Mouse (Mus musculus): ENCODE results near the gene Pole4. TPM values are rescaled to one million over a fixed set of nuclear protein-coding genes. Genes with fewer than 3 reads are reported as not detected.

Gene Pole4
- 86.6 and 97.1 TPM in 2 replicates for polyA plus RNA-seq (2014; fragmentation: Nextera tagmentation; extraction: Ambion mirVana)

DNA sequence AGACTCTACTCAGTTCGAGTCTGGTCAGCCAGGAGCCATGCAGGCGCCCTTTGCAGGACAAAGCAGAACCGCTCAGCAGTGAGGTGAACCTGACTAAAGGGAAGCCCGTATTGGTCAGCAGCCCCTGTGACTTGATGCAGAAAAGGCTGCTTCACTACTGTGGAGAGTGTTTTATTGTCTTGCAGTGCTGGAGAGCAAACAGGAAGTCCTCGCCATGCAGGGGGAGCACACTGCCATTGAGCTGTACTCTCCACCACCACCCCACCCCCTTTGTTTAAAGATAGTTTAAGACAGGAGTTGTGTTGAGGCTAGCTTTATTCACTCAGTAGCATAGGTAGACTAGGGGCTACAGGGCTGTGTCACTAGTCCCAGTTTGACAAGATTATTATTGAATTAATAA, at the start of gene Pole4:
TSS of gene Pole4 (minus strand) at position 145 of the 400 bp plus-strand sequence.
- Histone ChIP-seq H3K27me3 (ENCODE audit: control insufficient read depth, insufficient read depth, low read length) (no peaks in the 10 kb centered on the region), H3K36me3 (ENCODE audit: control insufficient read depth, insufficient read depth, low read length) (no peaks in the 10 kb centered on the region), H3K4me1 (ENCODE audit: control insufficient read depth in 2 of 2, insufficient read depth in 2 of 2, low read length in 2 of 2) (no peaks in the 10 kb centered on the region), H3K9ac (ENCODE audit: low read length) (no peak within 1 kb of the TSS), H3K9me3 (ENCODE audit: control insufficient read depth, low read length) (no peaks in the 10 kb centered on the region), H3K4me2 (ENCODE audit: low read length) (no peak within 1 kb of the TSS), H3K4me3 (ENCODE audit: control insufficient read depth in 1 of 2, insufficient read depth in 1 of 2, low read depth in 1 of 2, low read length in 2 of 2) (no peak within 1 kb of the TSS), H3K27ac (replicated peaks in 1 of 2; ENCODE audit: control insufficient read depth in 1 of 2, insufficient read depth in 1 of 2, low read depth in 2 of 2, low read length in 2 of 2) (no peak within 1 kb of the TSS)
- WGBS, result 80% methylated on average over 5 of the region's 5 CpGs
- ATAC-seq (ENCODE audit: insufficient number of reproducible peaks, insufficient read depth, low FRiP score, low read depth), result no peak

DNA sequence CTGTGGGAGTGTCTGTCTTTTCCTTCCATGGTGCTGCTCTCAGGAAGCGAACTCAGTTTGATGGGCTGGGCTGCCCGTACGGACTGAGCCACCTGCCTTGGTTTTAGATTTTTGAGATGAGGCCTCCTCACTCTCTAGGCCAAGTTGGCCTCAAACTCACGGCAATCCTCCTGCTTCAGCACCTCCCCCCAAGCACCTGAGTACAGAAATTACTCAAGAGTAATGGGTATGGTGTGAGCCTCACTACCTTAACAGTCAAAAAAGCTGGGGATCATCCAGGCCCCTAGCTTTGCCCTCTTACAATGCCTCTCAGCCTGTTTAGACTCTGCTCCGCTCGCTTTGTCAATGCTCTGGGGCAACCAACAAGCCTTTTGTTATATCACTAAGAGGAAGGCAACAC, 49.6 kb upstream of the Pole4 start:
- Histone ChIP-seq H3K27ac (replicated peaks in 1 of 2; ENCODE audit: control insufficient read depth in 1 of 2, insufficient read depth in 1 of 2, low read depth in 2 of 2, low read length in 2 of 2) (peak overlapping the region; percentile 83 to 89), H3K4me1 (ENCODE audit: control insufficient read depth in 2 of 2, insufficient read depth in 2 of 2, low read length in 2 of 2) (peaks cover 48 to 75% of the 10 kb centered on the region in 2 experiments), H3K4me2 (ENCODE audit: low read length) (no peak overlapping the region), H3K27me3 (ENCODE audit: control insufficient read depth, insufficient read depth, low read length) (no peaks in the 10 kb centered on the region), H3K36me3 (ENCODE audit: control insufficient read depth, insufficient read depth, low read length) (peaks cover 13% of the 10 kb centered on the region; the same call in 1 of the 2 replicates), H3K4me3 (ENCODE audit: control insufficient read depth in 1 of 2, insufficient read depth in 1 of 2, low read depth in 1 of 2, low read length in 2 of 2) (no peak overlapping the region), H3K9me3 (ENCODE audit: control insufficient read depth, low read length) (no peaks in the 10 kb centered on the region), H3K9ac (ENCODE audit: low read length) (no peak overlapping the region)
- 88% methylated on average over 6 of the region's 6 CpGs for WGBS
- no peak for ATAC-seq (ENCODE audit: insufficient number of reproducible peaks, insufficient read depth, low FRiP score, low read depth)

DNA sequence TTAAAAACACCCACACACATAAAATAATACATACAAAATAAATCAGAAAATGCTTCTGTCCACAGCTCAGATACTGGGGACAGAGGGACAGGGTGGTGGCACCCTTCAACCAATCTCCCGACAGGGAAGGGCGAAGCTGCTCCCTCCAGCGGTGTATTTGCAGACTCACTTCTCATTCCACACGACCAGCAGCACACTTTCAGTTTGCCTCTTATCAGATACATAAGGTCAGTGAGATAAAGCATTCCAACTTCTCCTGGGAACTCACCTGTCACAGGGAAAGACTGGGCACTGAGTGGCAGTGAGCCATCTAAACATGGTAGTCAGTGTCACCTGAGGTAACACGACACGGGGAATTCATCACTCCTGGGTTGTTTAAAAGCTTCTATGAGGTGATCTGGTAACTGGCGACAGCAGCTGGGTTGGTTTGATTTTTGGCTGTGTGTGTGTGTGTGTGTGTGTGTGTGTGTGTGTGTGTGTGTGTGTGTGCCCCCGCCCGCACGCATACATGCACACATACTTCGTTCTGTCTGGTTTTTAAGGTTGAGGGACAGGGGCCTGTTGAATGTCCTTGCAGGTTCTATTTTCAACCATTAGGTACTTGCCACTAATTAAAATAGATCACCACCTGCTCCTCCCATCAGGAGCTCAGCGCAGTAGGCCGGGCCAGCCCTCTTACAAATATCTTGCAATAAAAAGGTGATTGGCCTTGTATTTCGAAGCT, 48.6 kb upstream of the Pole4 start:
- H3K27me3 ChIP-seq (ENCODE audit: control insufficient read depth, insufficient read depth, low read length), result no peaks in the 10 kb centered on the region
- no peak for ATAC-seq (ENCODE audit: insufficient number of reproducible peaks, insufficient read depth, low FRiP score, low read depth)
- H3K9me3 ChIP-seq (ENCODE audit: control insufficient read depth, low read length), result no peaks in the 10 kb centered on the region
- peaks cover 46 to 73% of the 10 kb centered on the region in 2 experiments for H3K4me1 ChIP-seq (ENCODE audit: control insufficient read depth in 2 of 2, insufficient read depth in 2 of 2, low read length in 2 of 2)
- peaks cover 8% of the 10 kb centered on the region for H3K36me3 ChIP-seq (ENCODE audit: control insufficient read depth, insufficient read depth, low read length)
- H3K4me2 ChIP-seq (ENCODE audit: low read length), result peak overlapping the region; percentile 46
- peak overlapping the region; percentile 51; the same call in 1 of the 2 replicates for H3K9ac ChIP-seq (ENCODE audit: low read length)
- no peak overlapping the region for H3K4me3 ChIP-seq (ENCODE audit: control insufficient read depth in 1 of 2, insufficient read depth in 1 of 2, low read depth in 1 of 2, low read length in 2 of 2)
- H3K27ac ChIP-seq (replicated peaks in 1 of 2; ENCODE audit: control insufficient read depth in 1 of 2, insufficient read depth in 1 of 2, low read depth in 2 of 2, low read length in 2 of 2), result peak overlapping the region; percentile 83 to 89
- WGBS, result 36% methylated on average over 14 of the region's 14 CpGs

DNA sequence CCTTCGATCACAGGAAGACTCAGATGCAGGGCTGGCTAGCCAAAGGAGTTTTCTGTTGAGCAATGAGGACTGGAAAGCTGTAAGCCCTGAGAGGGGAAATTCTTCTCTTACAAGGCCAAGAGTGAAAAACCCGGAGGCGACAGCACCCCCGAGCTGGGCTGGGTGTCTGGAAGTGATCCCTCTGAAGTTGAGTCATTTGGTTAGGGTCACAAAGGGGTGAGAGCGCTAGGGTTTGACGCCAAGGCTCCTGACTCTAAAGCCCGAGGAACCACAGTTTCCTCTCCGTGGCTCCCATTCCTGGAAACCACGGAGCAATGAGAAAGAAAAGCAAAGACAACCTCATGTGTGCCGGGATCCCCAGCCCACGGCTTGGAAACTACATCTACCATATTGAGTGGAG, 47.9 kb upstream of the Pole4 start:
- H3K27me3 ChIP-seq (ENCODE audit: control insufficient read depth, insufficient read depth, low read length), result no peaks in the 10 kb centered on the region
- peaks cover 48 to 73% of the 10 kb centered on the region in 2 experiments for H3K4me1 ChIP-seq (ENCODE audit: control insufficient read depth in 2 of 2, insufficient read depth in 2 of 2, low read length in 2 of 2)
- ATAC-seq (ENCODE audit: insufficient number of reproducible peaks, insufficient read depth, low FRiP score, low read depth), result no peak
- H3K36me3 ChIP-seq (ENCODE audit: control insufficient read depth, insufficient read depth, low read length), result peaks cover 15% of the 10 kb centered on the region
- no peak overlapping the region for H3K4me3 ChIP-seq (ENCODE audit: control insufficient read depth in 1 of 2, insufficient read depth in 1 of 2, low read depth in 1 of 2, low read length in 2 of 2)
- H3K9ac ChIP-seq (ENCODE audit: low read length), result peak overlapping the region; percentile 51; the same call in 1 of the 2 replicates
- H3K27ac ChIP-seq (replicated peaks in 1 of 2; ENCODE audit: control insufficient read depth in 1 of 2, insufficient read depth in 1 of 2, low read depth in 2 of 2, low read length in 2 of 2), result peak overlapping the region; percentile 67 to 83
- 62% methylated on average over 11 of the region's 11 CpGs for WGBS
- H3K4me2 ChIP-seq (ENCODE audit: low read length), result peak overlapping the region; percentile 46
- H3K9me3 ChIP-seq (ENCODE audit: control insufficient read depth, low read length), result no peaks in the 10 kb centered on the region

DNA sequence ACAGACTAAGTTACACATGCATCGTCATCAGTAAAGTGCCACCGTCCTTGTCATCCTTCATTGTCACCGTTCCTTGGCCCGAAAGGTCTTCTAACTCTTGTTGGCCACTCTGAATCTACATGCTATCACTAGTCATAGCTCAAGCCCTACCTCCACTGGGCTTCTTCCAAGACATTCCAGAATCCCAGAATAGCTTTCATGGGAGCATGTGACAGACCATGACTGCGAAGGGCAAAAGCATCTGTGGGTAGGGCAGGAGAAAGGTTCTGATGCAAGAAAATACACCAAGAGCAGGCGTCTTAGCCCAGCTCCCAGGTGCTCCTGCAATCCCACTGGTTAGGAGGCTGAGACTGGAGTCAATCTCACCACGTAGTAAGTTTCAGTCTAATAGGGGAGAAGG, 46.6 kb upstream of the Pole4 start:
- H3K4me1 ChIP-seq (ENCODE audit: control insufficient read depth in 2 of 2, insufficient read depth in 2 of 2, low read length in 2 of 2), result peaks cover 49 to 71% of the 10 kb centered on the region in 2 experiments
- no peaks in the 10 kb centered on the region for H3K27me3 ChIP-seq (ENCODE audit: control insufficient read depth, insufficient read depth, low read length)
- no peak overlapping the region for H3K9ac ChIP-seq (ENCODE audit: low read length)
- peaks cover 13% of the 10 kb centered on the region for H3K36me3 ChIP-seq (ENCODE audit: control insufficient read depth, insufficient read depth, low read length)
- H3K27ac ChIP-seq (replicated peaks in 1 of 2; ENCODE audit: control insufficient read depth in 1 of 2, insufficient read depth in 1 of 2, low read depth in 2 of 2, low read length in 2 of 2), result peak overlapping the region; percentile 46 to 68
- H3K4me3 ChIP-seq (ENCODE audit: control insufficient read depth in 1 of 2, insufficient read depth in 1 of 2, low read depth in 1 of 2, low read length in 2 of 2), result no peak overlapping the region
- no peaks in the 10 kb centered on the region for H3K9me3 ChIP-seq (ENCODE audit: control insufficient read depth, low read length)
- 53% methylated on average over 7 of the region's 7 CpGs for WGBS
- peak overlapping the region; percentile 31; the same call in 1 of the 2 replicates for H3K4me2 ChIP-seq (ENCODE audit: low read length)
- ATAC-seq (ENCODE audit: insufficient number of reproducible peaks, insufficient read depth, low FRiP score, low read depth), result no peak

DNA sequence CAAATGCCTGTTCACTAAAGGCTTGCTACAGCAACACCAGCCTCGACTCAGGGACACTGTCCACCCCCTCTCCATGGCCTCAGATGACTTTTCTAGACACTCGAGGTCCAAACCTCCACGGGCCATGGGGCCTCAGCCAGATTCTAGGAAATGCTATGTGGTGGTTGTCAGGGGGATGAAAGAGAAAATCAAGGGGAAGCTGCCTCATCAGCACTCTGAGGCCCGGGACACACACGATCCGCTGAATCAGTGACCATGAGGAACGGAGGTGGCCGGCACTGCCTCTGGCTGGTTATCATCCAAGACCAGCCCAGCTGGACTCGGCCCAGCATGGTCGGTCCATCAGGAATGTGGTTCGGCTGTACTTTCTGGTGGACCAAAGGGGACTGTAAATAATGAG, 45.9 kb upstream of the Pole4 start:
- no peak for ATAC-seq (ENCODE audit: insufficient number of reproducible peaks, insufficient read depth, low FRiP score, low read depth)

DNA sequence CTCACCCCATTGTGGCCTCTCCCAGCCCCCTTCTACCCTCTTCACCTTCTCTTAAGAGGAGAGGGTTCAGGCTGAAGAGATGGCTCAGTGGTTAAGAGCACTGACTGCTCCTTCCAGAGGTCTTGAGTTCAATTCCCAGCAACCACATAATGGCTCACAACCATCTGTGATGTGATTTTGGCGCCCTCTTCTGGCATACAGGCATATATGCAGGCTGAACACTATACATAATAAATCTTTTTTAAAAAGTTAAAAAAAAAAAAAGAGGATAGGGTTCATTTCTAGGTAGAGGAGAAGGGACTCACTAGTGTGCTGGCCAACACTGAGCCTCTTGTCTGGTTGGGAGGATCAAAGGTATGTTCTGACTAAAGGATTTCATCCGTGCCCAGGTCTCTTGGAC, 44.9 kb upstream of the Pole4 start:
- no peak for ATAC-seq (ENCODE audit: insufficient number of reproducible peaks, insufficient read depth, low FRiP score, low read depth)
- H3K27ac ChIP-seq (replicated peaks in 1 of 2; ENCODE audit: control insufficient read depth in 1 of 2, insufficient read depth in 1 of 2, low read depth in 2 of 2, low read length in 2 of 2), result no peak overlapping the region
- no peak overlapping the region for H3K4me3 ChIP-seq (ENCODE audit: control insufficient read depth in 1 of 2, insufficient read depth in 1 of 2, low read depth in 1 of 2, low read length in 2 of 2)
- H3K36me3 ChIP-seq (ENCODE audit: control insufficient read depth, insufficient read depth, low read length), result peaks cover 16% of the 10 kb centered on the region
- H3K9ac ChIP-seq (ENCODE audit: low read length), result no peak overlapping the region
- WGBS, result 63% methylated on average over 2 of the region's 2 CpGs
- H3K9me3 ChIP-seq (ENCODE audit: control insufficient read depth, low read length), result no peaks in the 10 kb centered on the region
- H3K4me1 ChIP-seq (ENCODE audit: control insufficient read depth in 2 of 2, insufficient read depth in 2 of 2, low read length in 2 of 2), result peaks cover 41 to 58% of the 10 kb centered on the region in 2 experiments
- H3K27me3 ChIP-seq (ENCODE audit: control insufficient read depth, insufficient read depth, low read length), result no peaks in the 10 kb centered on the region
- no peak overlapping the region for H3K4me2 ChIP-seq (ENCODE audit: low read length)

More for the DNA sequence above, 45.9 kb upstream of the Pole4 start:
- Histone ChIP-seq H3K27me3 (ENCODE audit: control insufficient read depth, insufficient read depth, low read length) (no peaks in the 10 kb centered on the region), H3K4me2 (ENCODE audit: low read length) (no peak overlapping the region), H3K36me3 (ENCODE audit: control insufficient read depth, insufficient read depth, low read length) (peaks cover 16% of the 10 kb centered on the region), H3K4me3 (ENCODE audit: control insufficient read depth in 1 of 2, insufficient read depth in 1 of 2, low read depth in 1 of 2, low read length in 2 of 2) (no peak overlapping the region), H3K9ac (ENCODE audit: low read length) (no peak overlapping the region), H3K4me1 (ENCODE audit: control insufficient read depth in 2 of 2, insufficient read depth in 2 of 2, low read length in 2 of 2) (peaks cover 42 to 64% of the 10 kb centered on the region in 2 experiments), H3K9me3 (ENCODE audit: control insufficient read depth, low read length) (no peaks in the 10 kb centered on the region), H3K27ac (replicated peaks in 1 of 2; ENCODE audit: control insufficient read depth in 1 of 2, insufficient read depth in 1 of 2, low read depth in 2 of 2, low read length in 2 of 2) (peak overlapping the region in 1 of 2 experiments; percentile 68; a peak in 2 of 4 replicates)
- 74% methylated on average over 11 of the region's 11 CpGs for WGBS

Data from heart, embryonic 14.5 days (tissue).